Mouse (Mus musculus): ENCODE measurements around the gene Krt72. TPM values are rescaled to one million over a fixed set of nuclear protein-coding genes. Genes with fewer than 3 reads are reported as not detected.

Krt72 gene
- polyA plus RNA-seq (2012; rRNA removed) (not detected in 2 replicates), polyA plus RNA-seq (2014; fragmentation: Nextera tagmentation; extraction: Ambion mirVana) (not detected in 2 replicates)

DNA sequence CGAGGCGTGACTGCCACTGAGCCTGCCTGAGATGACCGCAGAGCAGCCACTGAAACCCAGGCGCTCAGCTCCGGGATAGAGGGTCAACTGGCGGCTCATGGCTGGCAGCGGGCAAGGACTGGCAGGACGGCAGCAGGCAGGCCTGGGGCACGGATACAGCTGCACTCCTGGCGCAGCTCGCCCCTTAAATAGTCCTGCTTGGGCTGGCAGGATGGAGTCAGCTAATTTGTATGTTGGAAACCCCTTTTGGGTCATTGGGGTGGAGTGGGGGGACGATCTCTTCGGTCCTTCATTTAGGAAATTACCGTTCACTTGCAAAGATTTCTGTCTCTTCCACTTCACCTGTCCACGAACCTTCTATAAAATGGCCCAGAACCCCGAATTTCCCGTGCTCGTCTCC is at the start of gene Krt72:
TSS of gene Krt72 (minus strand) at position 101 of the 400 bp plus-strand sequence.
- Histone ChIP-seq H3K27ac (no peak within 1 kb of the TSS), H3K9ac (replicated peaks) (no peak within 1 kb of the TSS), H3K36me3 (replicated peaks; ENCODE audit: control insufficient read depth, insufficient read depth, low read depth) (no peaks in the 10 kb centered on the region), H3K4me1 (replicated peaks; ENCODE audit: control insufficient read depth in 2 of 2, insufficient read depth in 2 of 2, low read length in 1 of 2) (no peaks in the 10 kb centered on the region; a peak in 1 of 4 replicates), H3K4me2 (ENCODE audit: low read depth) (no peak within 1 kb of the TSS), H3K4me3 (ENCODE audit: insufficient read depth in 1 of 2, low read depth in 2 of 2, low read length in 2 of 2) (no peak within 1 kb of the TSS), H3K27me3 (ENCODE audit: control insufficient read depth, insufficient read depth, low read length) (no peaks in the 10 kb centered on the region), H3K9me3 (ENCODE audit: control insufficient read depth, low read length) (no peaks in the 10 kb centered on the region)
- ATAC-seq (ENCODE audit: insufficient read depth), result no peak
- TF ChIP-seq CTCF (IDR thresholded peaks at IDR 0.05; ENCODE audit: low read depth) (no peak), EP300 (IDR thresholded peaks at IDR 0.05; ENCODE audit: low read depth) (no peak)
- WGBS (ENCODE audit: insufficient replicate concordance), result 71% methylated on average over 18 of the region's 18 CpGs
- DNase-seq (ENCODE audit: low read depth in 3 of 3, low spot score in 3 of 3), result no peak

- WGBS (ENCODE audit: insufficient replicate concordance), result 50% methylated on average over 5 of the region's 5 CpGs
- no peaks in the 10 kb centered on the region for H3K4me1 ChIP-seq (replicated peaks; ENCODE audit: control insufficient read depth in 2 of 2, insufficient read depth in 2 of 2, low read length in 1 of 2)
- DNase-seq (ENCODE audit: low read depth in 3 of 3, low spot score in 3 of 3) (no peak), ATAC-seq (ENCODE audit: insufficient read depth) (no peak)
- no peak overlapping the region for H3K27ac ChIP-seq
- no peak overlapping the region for H3K4me3 ChIP-seq (ENCODE audit: insufficient read depth in 1 of 2, low read depth in 2 of 2, low read length in 2 of 2)
- H3K36me3 ChIP-seq (replicated peaks; ENCODE audit: control insufficient read depth, insufficient read depth, low read depth), result no peaks in the 10 kb centered on the region
- no peaks in the 10 kb centered on the region for H3K27me3 ChIP-seq (ENCODE audit: control insufficient read depth, insufficient read depth, low read length)
- H3K9ac ChIP-seq (replicated peaks), result no peak overlapping the region
- no peaks in the 10 kb centered on the region for H3K9me3 ChIP-seq (ENCODE audit: control insufficient read depth, low read length)
- no peak overlapping the region for H3K4me2 ChIP-seq (ENCODE audit: low read depth)
- TF ChIP-seq CTCF (IDR thresholded peaks at IDR 0.05; ENCODE audit: low read depth) (peak; percentile 22), EP300 (IDR thresholded peaks at IDR 0.05; ENCODE audit: low read depth) (no peak)
Measured at GRCm38 (mm10) chr15:101834784-101835328, 48.6 kb upstream of the Krt72 start.

GRCm38 (mm10) chr15:101833131-101833530 is 46.9 kb upstream of the Krt72 start:
- no peak overlapping the region for H3K4me3 ChIP-seq (ENCODE audit: insufficient read depth in 1 of 2, low read depth in 2 of 2, low read length in 2 of 2)
- DNase-seq (ENCODE audit: low read depth in 3 of 3, low spot score in 3 of 3) (no peak), ATAC-seq (ENCODE audit: insufficient read depth) (no peak)
- 33% methylated on average over 6 of the region's 6 CpGs for WGBS (ENCODE audit: insufficient replicate concordance)
- H3K27ac ChIP-seq, result no peak overlapping the region
- no peaks in the 10 kb centered on the region for H3K27me3 ChIP-seq (ENCODE audit: control insufficient read depth, insufficient read depth, low read length)
- H3K4me1 ChIP-seq (replicated peaks; ENCODE audit: control insufficient read depth in 2 of 2, insufficient read depth in 2 of 2, low read length in 1 of 2), result no peaks in the 10 kb centered on the region
- no peaks in the 10 kb centered on the region for H3K9me3 ChIP-seq (ENCODE audit: control insufficient read depth, low read length)
- no peak overlapping the region for H3K4me2 ChIP-seq (ENCODE audit: low read depth)
- no peak for TF ChIP-seq EP300 (IDR thresholded peaks at IDR 0.05; ENCODE audit: low read depth)
- TF ChIP-seq CTCF (IDR thresholded peaks at IDR 0.05; ENCODE audit: low read depth), result no peak
- H3K9ac ChIP-seq (replicated peaks), result no peak overlapping the region
- H3K36me3 ChIP-seq (replicated peaks; ENCODE audit: control insufficient read depth, insufficient read depth, low read depth), result no peaks in the 10 kb centered on the region

DNA sequence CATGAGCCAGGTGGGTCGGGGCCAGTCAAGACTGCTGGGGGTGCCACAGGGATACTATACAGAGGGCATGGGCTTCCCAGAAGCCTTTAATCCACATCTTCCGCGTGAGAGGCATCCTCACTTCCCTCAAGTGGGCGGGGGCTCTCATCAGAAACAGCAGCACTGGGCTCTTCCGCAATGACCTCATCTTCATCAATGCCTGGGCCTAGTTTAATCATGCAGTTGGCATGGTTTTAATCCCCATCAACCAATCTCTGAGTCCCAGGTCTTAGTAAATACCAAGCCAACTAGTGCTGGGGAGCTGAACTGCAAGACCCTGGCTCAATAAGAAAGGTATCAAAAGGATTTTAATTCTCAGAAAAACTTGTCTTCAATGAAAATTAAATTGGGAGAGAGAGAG is 43.2 kb upstream of the Krt72 start:
- Histone ChIP-seq H3K4me2 (ENCODE audit: low read depth) (no peak overlapping the region), H3K4me3 (ENCODE audit: insufficient read depth in 1 of 2, low read depth in 2 of 2, low read length in 2 of 2) (no peak overlapping the region), H3K27me3 (ENCODE audit: control insufficient read depth, insufficient read depth, low read length) (no peaks in the 10 kb centered on the region), H3K9ac (replicated peaks) (no peak overlapping the region), H3K9me3 (ENCODE audit: control insufficient read depth, low read length) (no peaks in the 10 kb centered on the region), H3K36me3 (replicated peaks; ENCODE audit: control insufficient read depth, insufficient read depth, low read depth) (no peaks in the 10 kb centered on the region), H3K27ac (no peak overlapping the region), H3K4me1 (replicated peaks; ENCODE audit: control insufficient read depth in 2 of 2, insufficient read depth in 2 of 2, low read length in 1 of 2) (no peaks in the 10 kb centered on the region)
- no peak for ATAC-seq (ENCODE audit: insufficient read depth)
- DNase-seq (ENCODE audit: low read depth in 3 of 3, low spot score in 3 of 3), result no peak
- TF ChIP-seq EP300 (IDR thresholded peaks at IDR 0.05; ENCODE audit: low read depth), result no peak
- no peak for TF ChIP-seq CTCF (IDR thresholded peaks at IDR 0.05; ENCODE audit: low read depth)
- WGBS (ENCODE audit: insufficient replicate concordance), result 51% methylated on average over 5 of the region's 5 CpGs

GRCm38 (mm10) chr15:101821786-101822185 is 35.5 kb upstream of the Krt72 start:
- WGBS (ENCODE audit: insufficient replicate concordance), result 13% methylated on average over 3 of the region's 3 CpGs
- no peak overlapping the region for H3K4me3 ChIP-seq (ENCODE audit: insufficient read depth in 1 of 2, low read depth in 2 of 2, low read length in 2 of 2)

More at GRCm38 (mm10) chr15:101821786-101822185, 35.5 kb upstream of the Krt72 start:
- Histone ChIP-seq H3K4me2 (ENCODE audit: low read depth) (no peak overlapping the region), H3K27me3 (ENCODE audit: control insufficient read depth, insufficient read depth, low read length) (no peaks in the 10 kb centered on the region), H3K9me3 (ENCODE audit: control insufficient read depth, low read length) (no peaks in the 10 kb centered on the region), H3K4me1 (replicated peaks; ENCODE audit: control insufficient read depth in 2 of 2, insufficient read depth in 2 of 2, low read length in 1 of 2) (no peaks in the 10 kb centered on the region), H3K9ac (replicated peaks) (no peak overlapping the region), H3K27ac (no peak overlapping the region), H3K36me3 (replicated peaks; ENCODE audit: control insufficient read depth, insufficient read depth, low read depth) (no peaks in the 10 kb centered on the region)
- no peak for TF ChIP-seq EP300 (IDR thresholded peaks at IDR 0.05; ENCODE audit: low read depth)
- no peak for TF ChIP-seq CTCF (IDR thresholded peaks at IDR 0.05; ENCODE audit: low read depth)
- DNase-seq (ENCODE audit: low read depth in 3 of 3, low spot score in 3 of 3) (no peak), ATAC-seq (ENCODE audit: insufficient read depth) (no peak)
